Comparison of ENCODE assay signal across 17 mouse cellular contexts in genomic region chr3:55065738-55066665, GRCm38 (mm10). TPM values are rescaled to one million over a fixed set of nuclear protein-coding genes. Genes with fewer than 3 reads are reported as not detected.
DNase-seq lines count a peak whose midpoint lies in the region; ATAC-seq and TF ChIP-seq lines count a peak whose summit lies in the region.
"Had no signal": no experiment of that assay in that cellular context is flagged by ENCODE, and none has a peak within 500 bp of the region (broad histone marks: within the 10 kb centered on the region; RNA-seq: fewer than 3 reads in every experiment).

No protein-coding gene starts in this region.

- no peaks in the 10 kb centered on the region for H3K36me3 ChIP-seq in embryonic facial prominence, embryonic 13.5 days
- no peaks in the 10 kb centered on the region for H3K36me3 ChIP-seq in embryonic facial prominence, embryonic 10.5 days (replicated peaks)
- H3K36me3 ChIP-seq in C2C12 (ENCODE audit: control insufficient read depth, insufficient read depth), result no peaks in the 10 kb centered on the region
- no peaks in the 10 kb centered on the region for H3K36me3 ChIP-seq in midbrain, embryonic 14.5 days (ENCODE audit: control insufficient read depth, insufficient read depth, low read length)
- H3K36me3 ChIP-seq: heart, embryonic 12.5 days; kidney, embryonic 15.5 days; lung, embryonic 15.5 days had no signal

- H3K4me1 ChIP-seq in embryonic facial prominence, embryonic 13.5 days, result no peaks in the 10 kb centered on the region
- H3K4me1 ChIP-seq in embryonic facial prominence, embryonic 10.5 days, result no peaks in the 10 kb centered on the region
- H3K4me1 ChIP-seq in midbrain, embryonic 14.5 days (ENCODE audit: control insufficient read depth, insufficient read depth, low read length), result 0 out of 2 replicates have a peak, but pooled peaks cover 2% of the 10 kb centered on the region
- H3K4me1 ChIP-seq: heart, embryonic 12.5 days; kidney, embryonic 15.5 days; lung, embryonic 15.5 days had no signal

- H3K27ac ChIP-seq in embryonic facial prominence, embryonic 13.5 days, result no peak overlapping the region
- no peak overlapping the region for H3K27ac ChIP-seq in embryonic facial prominence, embryonic 10.5 days (replicated peaks)
- peak overlapping the region; percentile 46 for H3K27ac ChIP-seq in midbrain, embryonic 14.5 days (replicated peaks; ENCODE audit: low read depth, low read length)
- H3K27ac ChIP-seq: kidney, embryonic 15.5 days; lung, embryonic 15.5 days had no signal

- 67% methylated on average over 14 of the region's 14 CpGs for WGBS in embryonic facial prominence, embryonic 13.5 days
- WGBS in embryonic facial prominence, embryonic 10.5 days, result 72% methylated on average over 14 of the region's 14 CpGs
- WGBS in midbrain, embryonic 14.5 days, result 53% methylated on average over 14 of the region's 14 CpGs

- peak; percentile 48; the same call in 1 of the 2 replicates for ATAC-seq in embryonic facial prominence, embryonic 13.5 days (ENCODE audit: insufficient number of reproducible peaks, insufficient read depth, low FRiP score, low TSS enrichment, low read depth)
- ATAC-seq in hematopoietic stem cell, adult 5-6 weeks (replicated peaks in 1 of 2; ENCODE audit: insufficient read depth in 1 of 2, low FRiP score in 2 of 2, low TSS enrichment in 1 of 2, low read depth in 1 of 2, poor library complexity in 2 of 2, severe bottlenecking in 2 of 2), result peak; percentile 17 to 51; a peak in 1 of 4 replicates
- peak; percentile 40; the same call in 1 of the 2 replicates for ATAC-seq in midbrain, embryonic 14.5 days (ENCODE audit: low FRiP score, low TSS enrichment)
- no peak for ATAC-seq in monocyte, adult 5-6 weeks (replicated peaks; ENCODE audit: insufficient number of reproducible peaks, low FRiP score, low TSS enrichment, poor library complexity, severe bottlenecking)

- H3K79me3 ChIP-seq in C2C12 (ENCODE audit: low read depth), result no peaks in the 10 kb centered on the region

- H3K79me2 ChIP-seq in C2C12 (ENCODE audit: control insufficient read depth, insufficient read depth), result no peaks in the 10 kb centered on the region

- no peak for TF ChIP-seq CTCF in C2C12 (IDR thresholded peaks at IDR 0.05; ENCODE audit: control insufficient read depth, insufficient read depth, insufficient read length)

- H3K27me3 ChIP-seq in embryonic facial prominence, embryonic 13.5 days, result peaks cover 18% of the 10 kb centered on the region; the same call in 1 of the 2 replicates
- peaks cover 14% of the 10 kb centered on the region for H3K27me3 ChIP-seq in embryonic facial prominence, embryonic 10.5 days (replicated peaks; ENCODE audit: low read depth, poor library complexity, severe bottlenecking)
- H3K27me3 ChIP-seq in C2C12 (ENCODE audit: control insufficient read depth, insufficient read depth, insufficient read length), result peaks cover 6% of the 10 kb centered on the region
- no peaks in the 10 kb centered on the region for H3K27me3 ChIP-seq in midbrain, embryonic 14.5 days (ENCODE audit: control insufficient read depth, insufficient read depth, low read length)

- H3ac ChIP-seq in C2C12 (ENCODE audit: control insufficient read depth, insufficient read length, low read depth), result peak overlapping the region; percentile 57

- no peak overlapping the region for H3K9ac ChIP-seq in embryonic facial prominence, embryonic 13.5 days
- H3K9ac ChIP-seq in midbrain, embryonic 14.5 days (replicated peaks; ENCODE audit: low read length), result no peak overlapping the region
- H3K9ac ChIP-seq: heart, embryonic 12.5 days; kidney, embryonic 15.5 days; lung, embryonic 15.5 days had no signal

- DNase-seq in embryonic facial prominence, embryonic 10.5 days (ENCODE audit: low spot score), result no peak
- peak; percentile 61 for DNase-seq in midbrain, embryonic 14.5 days
- DNase-seq in heart, postnatal 36 days, result no peak
- DNase-seq in left cerebral cortex, postnatal 14 days (ENCODE audit: low spot score in 2 of 2), result no peak
- DNase-seq: cerebellum, adult 8-10 months; gastrocnemius, postnatal 10 days; right cerebral cortex, postnatal 25 days; thymus, postnatal 36 days had no signal

- no peaks in the 10 kb centered on the region for H3K9me3 ChIP-seq in embryonic facial prominence, embryonic 13.5 days
- no peaks in the 10 kb centered on the region for H3K9me3 ChIP-seq in embryonic facial prominence, embryonic 10.5 days
- H3K9me3 ChIP-seq in midbrain, embryonic 14.5 days (ENCODE audit: control insufficient read depth, low read length), result no peaks in the 10 kb centered on the region
- H3K9me3 ChIP-seq: heart, embryonic 12.5 days; kidney, embryonic 15.5 days; lung, embryonic 15.5 days had no signal

- H3K4me2 ChIP-seq in embryonic facial prominence, embryonic 13.5 days, result no peak overlapping the region
- H3K4me2 ChIP-seq in midbrain, embryonic 14.5 days (ENCODE audit: low read length), result no peak overlapping the region
- H3K4me2 ChIP-seq: heart, embryonic 12.5 days; kidney, embryonic 15.5 days; lung, embryonic 15.5 days had no signal

- intact Hi-C loops in heart, postnatal 36 days (cut with DNase I), result loop anchor here (2.0 kb wide), 1 partner anchor 251 kb away; no protein-coding TSS in a partner anchor
- intact Hi-C loops in left cerebral cortex, postnatal 14 days (cut with DNase I), result loop anchor here (2.0 kb wide), 1 partner anchor 253 kb away; no protein-coding TSS in a partner anchor

- H3K4me3 ChIP-seq in embryonic facial prominence, embryonic 13.5 days, result no peak overlapping the region
- no peak overlapping the region for H3K4me3 ChIP-seq in embryonic facial prominence, embryonic 10.5 days
- no peak overlapping the region for H3K4me3 ChIP-seq in C2C12 (ENCODE audit: insufficient read depth, poor library complexity, severe bottlenecking)
- H3K4me3 ChIP-seq in midbrain, embryonic 14.5 days (replicated peaks; ENCODE audit: low read depth, low read length), result no peak overlapping the region
- H3K4me3 ChIP-seq: heart, embryonic 12.5 days; kidney, embryonic 15.5 days; lung, embryonic 15.5 days had no signal

TF ChIP-seq in C2C12, 6 proteins besides CTCF, POLR2A, EP300 and RAD21:
- peak; percentile 16 for TF ChIP-seq MYOD1 (IDR thresholded peaks at IDR 0.05; ENCODE audit: control insufficient read depth, insufficient read length, low read depth)
- TF ChIP-seq FOSL1 (IDR thresholded peaks at IDR 0.05; ENCODE audit: insufficient read depth, low read length, poor library complexity, severe bottlenecking), result no peak
TF ChIP-seq in C2C12: peak in this region for 1.

RNA-seq across cellular contexts. Expression of gene Ccna1, which starts 10.7 kb away (rescaled TPM):
- polyA plus RNA-seq in embryonic facial prominence, embryonic 13.5 days (2015; fragmentation: Nextera tagmentation; extraction: Ambion mirVana), result 1.7 and 3.0 TPM in 2 replicates
- polyA plus RNA-seq in embryonic facial prominence, embryonic 10.5 days (2016; fragmentation: Nextera tagmentation; extraction: Ambion mirVana), result 1.4 and 1.9 TPM in 2 replicates
- not detected for polyA plus RNA-seq in C2C12 (2012; fragmentation: generic; extraction: Trizol)
- total RNA-seq in hematopoietic stem cell, adult 5-6 weeks (2017), result not detected in 2 replicates
- 1.1 and 2.2 TPM in 2 replicates for polyA plus RNA-seq in midbrain, embryonic 14.5 days (2014; fragmentation: Nextera tagmentation; extraction: Ambion mirVana)
- total RNA-seq in monocyte, adult 5-6 weeks (2017), result not detected in 3 replicates
- not detected for total RNA-seq in heart, postnatal 36 days (2021)
- total RNA-seq in left cerebral cortex, postnatal 14 days (2021), result 1 to 10 TPM; 1.6 to 1.9 TPM
- total RNA-seq: adrenal gland, adult 18-20 months; liver, adult 2 months had no signal
- polyA plus RNA-seq: liver, adult 2 months had no signal

RNA-seq across cellular contexts. Expression of gene Spg20, which starts 45.9 kb away (rescaled TPM):
- polyA plus RNA-seq in embryonic facial prominence, embryonic 13.5 days (2015; fragmentation: Nextera tagmentation; extraction: Ambion mirVana), result 78.5 and 85.3 TPM in 2 replicates
- polyA plus RNA-seq in embryonic facial prominence, embryonic 10.5 days (2016; fragmentation: Nextera tagmentation; extraction: Ambion mirVana), result 72.1 and 75.9 TPM in 2 replicates
- polyA plus RNA-seq in C2C12 (2012; fragmentation: generic; extraction: Trizol), result 24.0 TPM
- total RNA-seq in hematopoietic stem cell, adult 5-6 weeks (2017), result 40.2 and 48.3 TPM in 2 replicates
- 11.8 and 16.4 TPM in 2 replicates for polyA plus RNA-seq in midbrain, embryonic 14.5 days (2014; fragmentation: Nextera tagmentation; extraction: Ambion mirVana)
- 11.2 to 19.3 TPM (median 12.6 TPM) in 3 replicates for total RNA-seq in monocyte, adult 5-6 weeks (2017)
- total RNA-seq in heart, postnatal 36 days (2021), result 10 to 100 TPM; 40.3 to 40.9 TPM
- 10 to 100 TPM; 16.5 to 17.0 TPM for total RNA-seq in left cerebral cortex, postnatal 14 days (2021)
